Mouse (Mus musculus) adrenal gland (tissue): ENCODE results near the gene Slc35f4.
"Not testable (repeated sequence)": the region's sequence is repeated elsewhere in the genome, so short reads cannot be mapped to it uniquely, and the experiment has no call there.

ENCODE experiments used
- intact Hi-C: fragments of 180-260 bp; cut with DNase I; formaldehyde crosslinking; loops from one replicate; pipeline ENCODE4 v1.15.1; 2025
- microRNA-seq, 2 experiments: library from miRNA; unstranded; fragments of <30 nt; microRNA quantifications; one replicate each; pipeline ENCODE4; 2019

The Slc35f4 gene

DNA sequence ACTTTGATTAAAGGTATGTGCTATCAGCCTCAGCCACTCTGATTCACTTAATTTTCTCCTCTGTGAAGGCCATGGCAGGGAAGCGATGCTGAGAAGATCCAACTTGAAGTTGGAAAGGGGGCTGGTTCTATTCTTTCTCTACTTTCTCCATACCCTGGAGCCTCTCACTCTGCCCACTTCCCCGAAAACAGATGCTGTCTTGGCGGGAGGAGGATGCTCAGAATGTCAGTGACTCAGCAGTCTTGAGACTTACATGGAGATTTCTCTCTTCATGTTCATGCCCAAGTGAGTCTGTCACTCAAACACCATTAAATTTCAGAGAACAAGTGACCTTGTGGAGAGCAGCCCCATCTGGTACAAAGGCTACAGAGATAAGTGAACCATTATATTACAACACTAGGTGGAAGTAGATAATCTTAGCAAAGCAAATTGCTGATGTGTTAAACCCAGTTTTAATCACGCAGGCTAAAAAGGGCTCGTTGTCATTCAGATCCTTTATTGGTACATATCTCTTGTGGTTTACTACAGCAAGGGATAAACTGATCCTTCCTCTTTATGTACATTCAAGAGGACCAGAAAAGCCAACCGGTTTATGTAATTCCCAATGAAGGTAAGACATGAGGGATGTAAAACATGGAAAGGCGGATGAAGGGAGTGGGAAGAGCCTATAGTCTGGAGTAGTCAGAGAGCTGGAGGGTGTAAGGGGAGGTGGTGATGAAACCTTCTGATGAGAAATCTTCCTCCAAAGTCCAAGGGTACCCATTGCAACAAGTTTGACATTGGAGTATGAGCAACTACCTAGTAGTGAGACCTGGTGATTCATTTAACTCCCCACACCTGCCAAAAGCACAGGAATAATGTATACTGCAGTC is 241.8 kb downstream of the Slc35f4 start:
- intact Hi-C loops: no loop called here

DNA sequence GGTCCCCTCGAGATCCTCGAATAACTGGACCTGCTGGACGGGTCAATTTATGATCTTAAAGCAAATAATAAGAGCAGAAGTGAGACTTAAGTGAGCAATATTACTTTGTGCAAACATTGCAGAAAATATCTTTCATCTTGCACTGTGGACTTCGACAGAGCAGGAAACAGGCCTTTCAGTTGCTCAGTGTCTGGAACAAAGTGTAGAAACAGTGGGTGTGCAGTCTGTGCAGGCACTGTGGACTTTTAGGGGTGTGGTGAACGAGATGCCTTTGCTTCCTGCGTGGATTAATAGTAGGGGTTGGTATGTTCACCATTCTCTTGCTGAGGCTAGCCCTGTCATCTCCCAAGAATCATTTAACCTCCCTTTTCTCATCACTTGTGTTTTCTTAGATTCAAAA is 247.0 kb downstream of the Slc35f4 start:
- intact Hi-C loops: no loop called here

GRCm38 (mm10) chr14:49278479-49278878 is 247.4 kb downstream of the Slc35f4 start:
- intact Hi-C loops: not testable (repeated sequence)

DNA sequence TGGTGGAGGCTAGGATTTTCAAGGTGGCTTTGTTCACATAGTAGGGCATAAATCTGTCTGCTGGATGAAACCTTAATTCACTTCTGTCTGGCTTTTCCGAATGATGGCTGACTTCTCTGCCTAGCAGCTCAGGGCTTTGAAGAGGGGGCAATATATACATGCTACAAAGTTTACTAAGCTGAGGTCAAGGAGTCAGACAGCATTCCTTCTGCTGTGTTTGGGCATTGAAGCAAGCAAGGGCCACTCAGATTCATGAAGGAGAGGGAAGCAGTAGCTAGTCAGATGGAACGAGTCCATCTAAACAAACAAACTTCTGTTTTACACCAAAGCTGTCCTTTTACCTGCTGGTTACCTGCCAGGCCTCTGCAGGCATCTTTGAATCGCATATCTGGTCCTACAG is 248.2 kb downstream of the Slc35f4 start:
- intact Hi-C loops: no loop called here

DNA sequence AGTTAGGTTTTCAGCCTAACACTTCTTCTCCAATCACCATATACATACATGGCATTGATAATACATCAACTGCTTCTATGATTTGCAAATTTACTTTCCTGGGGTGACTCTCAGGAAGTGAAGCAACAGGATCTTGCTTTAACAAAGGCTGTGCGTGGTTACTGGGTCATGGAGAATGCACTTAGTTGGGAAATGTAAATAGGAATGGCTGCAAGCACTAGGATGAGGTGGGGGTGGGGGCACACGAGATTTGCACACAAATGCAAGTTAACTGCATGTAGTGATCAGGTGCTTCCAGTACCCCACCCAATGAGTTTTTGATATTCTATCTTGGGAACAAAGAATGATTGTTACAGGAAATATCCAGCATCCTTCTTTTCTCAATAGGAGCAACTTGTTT is 250.5 kb downstream of the Slc35f4 start:
- intact Hi-C loops: no loop called here

DNA sequence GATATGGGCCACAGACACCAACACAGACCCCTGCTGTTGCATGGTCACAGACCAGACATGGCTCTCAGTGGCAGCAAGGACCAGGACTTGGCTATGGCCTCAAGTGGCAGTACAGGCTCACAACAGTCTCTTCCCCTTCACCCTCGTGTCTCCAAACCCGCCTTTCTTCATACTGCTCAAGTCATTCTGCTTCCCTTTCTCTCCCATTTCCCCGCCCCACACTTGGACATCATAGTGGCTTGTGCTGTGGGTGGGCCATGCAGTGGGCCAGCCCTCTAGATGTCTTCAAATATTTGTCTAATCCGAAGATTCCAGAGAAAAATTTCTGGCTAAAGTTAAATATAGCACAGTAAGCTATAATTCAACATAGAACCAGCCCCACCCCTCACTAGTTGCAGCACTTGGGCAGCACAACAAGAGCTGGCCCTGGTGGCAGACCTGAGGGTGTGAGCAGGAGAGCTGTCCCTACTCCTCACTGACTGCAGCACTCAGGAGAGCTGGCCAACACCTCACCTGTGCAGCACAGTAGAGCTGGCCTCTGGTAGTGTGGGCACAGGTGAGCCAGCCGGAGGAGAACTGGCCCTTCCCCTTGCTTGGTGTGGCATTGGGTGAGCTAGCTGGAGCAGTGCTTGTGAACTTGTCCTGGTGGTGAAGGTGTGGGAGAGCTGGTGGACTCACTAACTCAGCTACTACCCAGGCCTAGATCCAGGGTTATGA is 260.4 kb downstream of the Slc35f4 start:
- intact Hi-C loops: no loop called here

Small RNA genes lying within 50 kb of the gene (microRNA-seq; reads per million reads assigned to microRNA genes)
- gene Gm22949: 0 reads per million in 2 experiments
